Mouse (Mus musculus) ovary, adult 10 weeks (tissue): ENCODE data around the gene Psd. TPM values are rescaled to one million over a fixed set of nuclear protein-coding genes. Genes with fewer than 3 reads are reported as not detected.

Experiments used
- polyA plus RNA-seq: library from polyadenylated mRNA; stranded (reverse); fragments of 350-450 nt; fragmentation: Illumina TruSeq; extraction: RNeasy Lipid Tissue Mini Kit (QIAGEN cat#74804); gene quantifications from one replicate; pipeline ENCODE4 v1.2.3, GENCODE M21; 2014

Psd gene
- 3.6 TPM for polyA plus RNA-seq

DNA sequence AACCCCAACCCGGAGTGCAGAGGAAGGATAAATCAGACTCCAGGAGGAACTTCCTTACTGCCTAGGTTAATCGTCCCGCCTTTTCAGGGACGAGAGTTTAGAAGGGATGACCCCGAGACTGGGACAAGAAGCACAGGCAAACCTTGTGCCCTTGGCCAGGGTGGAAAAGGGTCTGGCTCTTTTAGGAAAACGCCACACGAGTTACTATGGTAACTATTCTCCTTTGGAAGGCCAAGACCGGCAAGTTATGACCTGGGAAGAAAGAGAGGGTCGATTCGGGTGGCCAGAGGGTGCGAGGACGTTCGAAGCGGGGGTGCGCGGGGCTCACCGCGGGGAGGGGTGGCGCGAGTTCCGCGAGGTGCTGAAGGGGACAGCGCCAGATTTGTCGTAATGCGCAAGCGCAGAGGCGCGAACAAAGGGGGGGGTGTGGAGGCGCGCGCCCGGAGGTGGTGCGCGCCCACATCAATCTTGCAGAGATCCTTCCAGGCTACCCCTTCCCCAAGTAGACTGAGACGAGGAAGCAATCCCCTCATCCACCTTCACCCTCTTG, at the start of gene Psd:
Gene Psd (minus strand): TSS at position 401 of the 550 bp plus-strand sequence.

GRCm38 (mm10) chr19:46350168-46350932, 23.4 kb upstream of the Psd start, which contains the start of gene 2310034G01Rik:
Gene 2310034G01Rik (minus strand): TSS chr19:46350302.

GRCm38 (mm10) chr19:46338331-46338936, 11.5 kb upstream of the Psd start, which contains the start of gene Cuedc2:
Gene Cuedc2 (minus strand): TSS chr19:46338702.

DNA sequence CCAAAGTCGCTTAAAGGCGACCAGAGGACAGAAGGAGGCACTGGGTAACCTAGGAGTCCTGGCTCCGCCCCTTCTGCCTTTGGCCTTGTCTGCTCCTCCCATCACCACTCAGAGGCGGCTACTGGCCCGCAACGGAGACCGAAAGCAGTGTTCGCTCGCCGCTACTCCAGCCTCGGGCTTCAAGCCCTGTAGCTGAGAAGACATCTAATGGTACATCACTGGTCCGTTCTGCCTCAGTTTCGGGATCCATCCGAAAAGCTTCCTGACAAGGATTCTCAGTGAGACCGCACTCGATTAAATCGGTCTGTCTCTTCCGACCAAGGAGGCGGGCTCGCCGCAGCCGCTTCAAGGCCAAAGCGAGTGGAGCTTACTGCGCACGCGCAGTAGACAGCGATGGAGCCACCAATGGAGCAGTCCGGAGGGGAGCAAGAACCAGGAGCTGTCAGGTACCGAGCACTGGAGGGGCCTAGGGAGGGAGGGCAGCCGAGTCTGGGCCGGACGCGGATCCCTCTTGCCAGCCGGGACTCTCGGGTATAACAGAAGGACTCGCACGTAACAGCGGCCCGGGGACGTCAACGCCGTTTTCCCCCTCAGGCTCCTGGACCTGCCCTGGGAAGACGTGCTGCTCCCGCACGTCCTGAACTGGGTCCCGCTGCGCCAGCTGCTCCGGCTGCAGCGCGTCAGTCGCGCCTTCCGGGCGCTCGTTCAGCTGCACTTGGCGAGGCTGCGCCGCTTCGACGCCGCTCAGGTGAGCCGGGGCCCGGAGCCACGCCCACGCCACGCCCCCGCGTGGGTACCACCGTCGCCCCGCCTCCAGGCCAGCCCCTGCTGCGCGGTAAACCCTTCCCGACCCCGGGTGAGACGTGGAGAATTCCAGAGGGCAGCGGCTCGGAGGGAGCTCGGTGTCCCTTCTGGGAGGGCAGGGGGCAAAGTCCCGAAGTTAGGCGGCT, 1.4 kb upstream of the Psd start, which contains the start of gene Fbxl15:
Gene Fbxl15 (plus strand): TSS at position 104 of the 950 bp plus-strand sequence.

GRCm38 (mm10) chr19:46304216-46304841, 22.6 kb downstream of the Psd start, which contains the start of gene Nfkb2:
Gene Nfkb2 (plus strand): TSS chr19:46304320.

Other genes with a start within 250 kb of the Psd start
- gene Elovl3, start 195.3 kb downstream of the Psd start, polyA plus RNA-seq, result not detected
- not detected for gene Pitx3, start 178.8 kb downstream of the Psd start, polyA plus RNA-seq
- 27.3 TPM for gene Gbf1, start 174.6 kb downstream of the Psd start, polyA plus RNA-seq
- gene Nfkb2, start 22.8 kb downstream of the Psd start, polyA plus RNA-seq, result 0.46 TPM
- gene Fbxl15, start 1.0 kb upstream of the Psd start, polyA plus RNA-seq, result not detected
- gene Cuedc2, start 11.5 kb upstream of the Psd start, polyA plus RNA-seq, result 2.9 TPM
- 0.46 TPM for gene Mfsd13a, start 14.0 kb upstream of the Psd start, polyA plus RNA-seq
- gene 2310034G01Rik, start 23.1 kb upstream of the Psd start, polyA plus RNA-seq, result 1.5 TPM
- gene Actr1a, start 68.6 kb upstream of the Psd start, polyA plus RNA-seq, result 35.6 TPM
- 8.0 TPM for gene Sufu, start 69.7 kb upstream of the Psd start, polyA plus RNA-seq
- gene Trim8, start 174.5 kb upstream of the Psd start, polyA plus RNA-seq, result 10.9 TPM
- 174 TPM for gene Arl3, start 246.0 kb upstream of the Psd start, polyA plus RNA-seq
- 13.5 TPM for gene Sfxn2, start 246.2 kb upstream of the Psd start, polyA plus RNA-seq